Mouse (Mus musculus) lung, adult 2 months (tissue): ENCODE measurements around the gene Ube2z.

Experiments
- CTCF ChIP-seq: fragments of 200-500 bp; IDR thresholded peaks from 2 replicates; pipeline ENCODE4 v1.5.1; 2011; ENCODE audit warnings: mild to moderate bottlenecking, low read length, control low read depth; ENCODE audit not compliant: insufficient read depth
- POLR2A ChIP-seq: fragments of 200-500 bp; IDR thresholded peaks from 2 replicates; pipeline ENCODE4 v1.6.1; 2011; ENCODE audit warnings: low read depth, mild to moderate bottlenecking, control low read depth, low read length, borderline replicate concordance; ENCODE audit errors: extremely low read depth

GRCm38 (mm10) chr11:96044803-96045567 is 20.2 kb downstream of the Ube2z start:
- TF ChIP-seq CTCF (no peak), POLR2A (no peak)
